8 mouse cellular contexts compared by ENCODE assay signal in genomic region chr6:124904991-124905860, GRCm38 (mm10). TPM values are rescaled to one million over a fixed set of nuclear protein-coding genes. Genes with fewer than 3 reads are reported as not detected.
DNase-seq lines count a peak whose midpoint lies in the region; ATAC-seq lines count a peak whose summit lies in the region.

No protein-coding gene starts in this region.

- H3K27me3 ChIP-seq in heart, embryonic 15.5 days = peaks cover 8% of the 10 kb centered on the region
- H3K27me3 ChIP-seq in hindbrain, embryonic 12.5 days = peaks cover 15% of the 10 kb centered on the region
- no peaks in the 10 kb centered on the region for H3K27me3 ChIP-seq in midbrain, embryonic 16.5 days (ENCODE audit: control insufficient read depth, insufficient read depth, low read depth, low read length)

- peaks cover 18% of the 10 kb centered on the region for H3K4me1 ChIP-seq in heart, embryonic 15.5 days (replicated peaks)
- peaks cover 23% of the 10 kb centered on the region for H3K4me1 ChIP-seq in hindbrain, embryonic 12.5 days
- H3K4me1 ChIP-seq in midbrain, embryonic 16.5 days (ENCODE audit: control insufficient read depth, insufficient read depth, low read length) = peaks cover 27% of the 10 kb centered on the region

- DNase-seq in heart, postnatal 25 days (ENCODE audit: low spot score) = no peak
- peak; percentile 37 to 60 for DNase-seq in cerebellum, postnatal 25 days
- DNase-seq in thymus, adult 18-20 months = no peak
- DNase-seq in frontal cortex, adult 2 months (ENCODE audit: extremely low spot score in 1 of 2, low spot score in 1 of 2) = no peak

- no peaks in the 10 kb centered on the region for H3K9me3 ChIP-seq in heart, embryonic 15.5 days (replicated peaks)
- H3K9me3 ChIP-seq in hindbrain, embryonic 12.5 days (replicated peaks) = no peaks in the 10 kb centered on the region
- H3K9me3 ChIP-seq in midbrain, embryonic 16.5 days (replicated peaks; ENCODE audit: control insufficient read depth, low read length, poor library complexity, severe bottlenecking) = no peaks in the 10 kb centered on the region

- peak overlapping the region; percentile 58; the same call in 1 of the 2 replicates for H3K9ac ChIP-seq in heart, embryonic 15.5 days
- H3K9ac ChIP-seq in hindbrain, embryonic 12.5 days = peak overlapping the region; percentile 69
- H3K9ac ChIP-seq in midbrain, embryonic 16.5 days (ENCODE audit: low read depth, low read length) = peak overlapping the region; percentile 69

- ATAC-seq in heart, embryonic 15.5 days (replicated peaks; ENCODE audit: insufficient number of reproducible peaks, insufficient read depth, low FRiP score, low read depth) = no peak
- peak; percentile 12; the same call in 1 of the 2 replicates for ATAC-seq in hindbrain, embryonic 12.5 days (ENCODE audit: low FRiP score)
- no peak for ATAC-seq in midbrain, embryonic 16.5 days
- no peak for ATAC-seq in granulocyte monocyte progenitor cell, adult 5-6 weeks (replicated peaks; ENCODE audit: poor library complexity, severe bottlenecking)

- WGBS in heart, embryonic 15.5 days = 51% methylated on average over 13 of the region's 16 CpGs
- 32% methylated on average over 16 of the region's 16 CpGs for WGBS in hindbrain, embryonic 12.5 days
- 27% methylated on average over 14 of the region's 16 CpGs for WGBS in midbrain, embryonic 16.5 days

- H3K36me3 ChIP-seq in heart, embryonic 15.5 days = no peaks in the 10 kb centered on the region
- no peaks in the 10 kb centered on the region for H3K36me3 ChIP-seq in hindbrain, embryonic 12.5 days
- no peaks in the 10 kb centered on the region for H3K36me3 ChIP-seq in midbrain, embryonic 16.5 days (ENCODE audit: control insufficient read depth, insufficient read depth, low read length)

- intact Hi-C loops in heart, postnatal 25 days (cut with DNase I) = loop anchor here (1.0 to 5.0 kb wide), 2 partner anchors 127 to 179 kb away; no protein-coding TSS in a partner anchor

- H3K4me2 ChIP-seq in heart, embryonic 15.5 days = peak overlapping the region; percentile 78
- peak overlapping the region; percentile 66 for H3K4me2 ChIP-seq in hindbrain, embryonic 12.5 days (replicated peaks)
- H3K4me2 ChIP-seq in midbrain, embryonic 16.5 days (ENCODE audit: low read length) = peak overlapping the region; percentile 55

- peak overlapping the region; percentile 57 for H3K4me3 ChIP-seq in heart, embryonic 15.5 days
- H3K4me3 ChIP-seq in hindbrain, embryonic 12.5 days = 0 out of 2 replicates have a peak overlapping the region, but pooled peaks have one; percentile 37
- peak overlapping the region; percentile 28 for H3K4me3 ChIP-seq in midbrain, embryonic 16.5 days (ENCODE audit: low read depth, low read length)

- peak overlapping the region; percentile 99 for H3K27ac ChIP-seq in heart, embryonic 15.5 days
- peak overlapping the region; percentile 99 for H3K27ac ChIP-seq in hindbrain, embryonic 12.5 days
- peak overlapping the region; percentile 92 for H3K27ac ChIP-seq in midbrain, embryonic 16.5 days (ENCODE audit: low read length)

RNA-seq across cellular contexts. Expression of gene Lag3, which starts 6.3 kb away (rescaled TPM):
- polyA plus RNA-seq in heart, embryonic 15.5 days (2015; fragmentation: Nextera tagmentation; extraction: Ambion mirVana) = 1.2 and 1.7 TPM in 2 replicates
- total RNA-seq in heart, postnatal 25 days (2021) = under 1 TPM; 0.34 to 0.83 TPM
- 1.9 and 2.1 TPM in 2 replicates for polyA plus RNA-seq in hindbrain, embryonic 12.5 days (2016; fragmentation: Nextera tagmentation; extraction: Ambion mirVana)
- 2.5 and 3.9 TPM in 2 replicates for polyA plus RNA-seq in midbrain, embryonic 16.5 days (2015; fragmentation: Nextera tagmentation; extraction: Ambion mirVana)
- polyA plus RNA-seq in frontal cortex, adult 2 months (2012; rRNA removed) = 5.9 and 6.0 TPM in 2 replicates
- 1.4 and 3.8 TPM in 2 replicates for total RNA-seq in granulocyte monocyte progenitor cell, adult 5-6 weeks (2014; fragmentation: Nextera tagmentation)
- total RNA-seq in granulocyte monocyte progenitor cell, adult 5-6 weeks (2017) = 1.4 and 9.6 TPM in 2 replicates

RNA-seq across cellular contexts. Expression of gene Ptms, which starts 14.7 kb away (rescaled TPM):
- 255 and 294 TPM in 2 replicates for polyA plus RNA-seq in heart, embryonic 15.5 days (2015; fragmentation: Nextera tagmentation; extraction: Ambion mirVana)
- 100 to 1,000 TPM; 235 to 245 TPM for total RNA-seq in heart, postnatal 25 days (2021)
- polyA plus RNA-seq in hindbrain, embryonic 12.5 days (2016; fragmentation: Nextera tagmentation; extraction: Ambion mirVana) = 637 and 707 TPM in 2 replicates
- 700 and 743 TPM in 2 replicates for polyA plus RNA-seq in midbrain, embryonic 16.5 days (2015; fragmentation: Nextera tagmentation; extraction: Ambion mirVana)
- polyA plus RNA-seq in frontal cortex, adult 2 months (2012; rRNA removed) = 1,541 and 1,645 TPM in 2 replicates
- 16.1 and 21.9 TPM in 2 replicates for total RNA-seq in granulocyte monocyte progenitor cell, adult 5-6 weeks (2014; fragmentation: Nextera tagmentation)
- 18.5 and 33.0 TPM in 2 replicates for total RNA-seq in granulocyte monocyte progenitor cell, adult 5-6 weeks (2017)

RNA-seq across cellular contexts. Expression of gene Cd4, which starts 17.2 kb away (rescaled TPM):
- 0.05 and 0.68 TPM in 2 replicates for polyA plus RNA-seq in heart, embryonic 15.5 days (2015; fragmentation: Nextera tagmentation; extraction: Ambion mirVana)
- 1 to 10 TPM in 1 of 2 experiments, under 1 TPM in 1; 0.73 to 1.3 TPM for total RNA-seq in heart, postnatal 25 days (2021)
- 0.06 TPM in 1 of 2 replicates, not detected in the other for polyA plus RNA-seq in hindbrain, embryonic 12.5 days (2016; fragmentation: Nextera tagmentation; extraction: Ambion mirVana)
- polyA plus RNA-seq in midbrain, embryonic 16.5 days (2015; fragmentation: Nextera tagmentation; extraction: Ambion mirVana) = 0.11 TPM in 1 of 2 replicates, not detected in the other
- 0.64 and 1.3 TPM in 2 replicates for polyA plus RNA-seq in frontal cortex, adult 2 months (2012; rRNA removed)
- total RNA-seq in granulocyte monocyte progenitor cell, adult 5-6 weeks (2014; fragmentation: Nextera tagmentation) = 0.90 TPM in 1 of 2 replicates, not detected in the other
- total RNA-seq in granulocyte monocyte progenitor cell, adult 5-6 weeks (2017) = 0.41 and 0.60 TPM in 2 replicates

RNA-seq across cellular contexts. Expression of gene Mlf2, which starts 26.0 kb away (rescaled TPM):
- polyA plus RNA-seq in heart, embryonic 15.5 days (2015; fragmentation: Nextera tagmentation; extraction: Ambion mirVana) = 358 and 371 TPM in 2 replicates
- 100 to 1,000 TPM; 205 to 207 TPM for total RNA-seq in heart, postnatal 25 days (2021)
- 462 and 488 TPM in 2 replicates for polyA plus RNA-seq in hindbrain, embryonic 12.5 days (2016; fragmentation: Nextera tagmentation; extraction: Ambion mirVana)
- 543 and 556 TPM in 2 replicates for polyA plus RNA-seq in midbrain, embryonic 16.5 days (2015; fragmentation: Nextera tagmentation; extraction: Ambion mirVana)
- polyA plus RNA-seq in frontal cortex, adult 2 months (2012; rRNA removed) = 689 and 754 TPM in 2 replicates
- total RNA-seq in granulocyte monocyte progenitor cell, adult 5-6 weeks (2014; fragmentation: Nextera tagmentation) = 82.4 and 102 TPM in 2 replicates
- 49.5 and 79.7 TPM in 2 replicates for total RNA-seq in granulocyte monocyte progenitor cell, adult 5-6 weeks (2017)

RNA-seq across cellular contexts. Expression of gene Gpr162, which starts 41.4 kb away (rescaled TPM):
- polyA plus RNA-seq in heart, embryonic 15.5 days (2015; fragmentation: Nextera tagmentation; extraction: Ambion mirVana) = 2.2 and 2.4 TPM in 2 replicates
- 1 to 10 TPM in 1 of 2 experiments, under 1 TPM in 1; 0.62 to 1.0 TPM for total RNA-seq in heart, postnatal 25 days (2021)
- polyA plus RNA-seq in hindbrain, embryonic 12.5 days (2016; fragmentation: Nextera tagmentation; extraction: Ambion mirVana) = 11.3 and 12.7 TPM in 2 replicates
- polyA plus RNA-seq in midbrain, embryonic 16.5 days (2015; fragmentation: Nextera tagmentation; extraction: Ambion mirVana) = 36.6 and 40.0 TPM in 2 replicates
- polyA plus RNA-seq in frontal cortex, adult 2 months (2012; rRNA removed) = 190 and 200 TPM in 2 replicates
- total RNA-seq in granulocyte monocyte progenitor cell, adult 5-6 weeks (2014; fragmentation: Nextera tagmentation) = 2.0 TPM in 1 of 2 replicates, not detected in the other
- not detected in 2 replicates for total RNA-seq in granulocyte monocyte progenitor cell, adult 5-6 weeks (2017)

Comparison
In these comparisons a context has a peak if more than half of its experiments do, and no peak if none do; other contexts are left out.
1. DNase-seq: peak in cerebellum, postnatal 25 days (2 of 2); none in heart, postnatal 25 days (single experiment), thymus, adult 18-20 months (0 of 2) and frontal cortex, adult 2 months (0 of 2).
2. Peak in every context shown above with its lines, with median percentiles within 50 percentile points of each other: H3K27ac ChIP-seq, H3K4me2 ChIP-seq, H3K4me3 ChIP-seq and H3K9ac ChIP-seq.